Mouse (Mus musculus) stomach, postnatal 0 days (tissue): Measurements from ENCODE around the gene Cct5.

Source experiments
- CTCF ChIP-seq: IDR thresholded peaks from 2 replicates; pipeline ENCODE4 v1.5.1; 2016; ENCODE audit warnings: antibody characterized with exemption, low read depth, mild to moderate bottlenecking, moderate library complexity
- EP300 ChIP-seq: optimal IDR thresholded peaks from 2 replicates; pipeline ENCODE3; 2016; ENCODE audit warnings: antibody characterized with exemption

GRCm38 (mm10) chr15:31594260-31594659, 7.3 kb downstream of the Cct5 start:
- no peak for TF ChIP-seq EP300
- TF ChIP-seq CTCF: no peak
